Mouse (Mus musculus) megakaryocyte, embryonic 14.5 days (primary cell): Measurements from ENCODE around the gene Tmem150a.

ENCODE experiments used
- FLI1 ChIP-seq: IDR thresholded peaks from 2 replicates; pipeline ENCODE4 v1.6.1; 2012; ENCODE audit warnings: low read length, inconsistent platforms, mixed read lengths
- GATA1 ChIP-seq: IDR thresholded peaks from 3 replicates; pipeline ENCODE4 v1.6.1; 2012; ENCODE audit warnings: mixed read lengths, low read length, inconsistent platforms, borderline replicate concordance

- no peak for TF ChIP-seq GATA1
- no peak for TF ChIP-seq FLI1
Measured at GRCm38 (mm10) chr6:72366304-72366703, 11.1 kb downstream of the Tmem150a start.
